Mouse (Mus musculus): ENCODE results near the gene Gm14744. TPM values are rescaled to one million over a fixed set of nuclear protein-coding genes. Genes with fewer than 3 reads are reported as not detected.
"Not testable (repeated sequence)": the region's sequence is repeated elsewhere in the genome, so short reads cannot be mapped to it uniquely, and the experiment has no call there.

The Gm14744 gene
- not detected in 2 replicates for total RNA-seq (2014; fragmentation: Nextera tagmentation)
- total RNA-seq (2017) = not detected in 2 replicates

DNA sequence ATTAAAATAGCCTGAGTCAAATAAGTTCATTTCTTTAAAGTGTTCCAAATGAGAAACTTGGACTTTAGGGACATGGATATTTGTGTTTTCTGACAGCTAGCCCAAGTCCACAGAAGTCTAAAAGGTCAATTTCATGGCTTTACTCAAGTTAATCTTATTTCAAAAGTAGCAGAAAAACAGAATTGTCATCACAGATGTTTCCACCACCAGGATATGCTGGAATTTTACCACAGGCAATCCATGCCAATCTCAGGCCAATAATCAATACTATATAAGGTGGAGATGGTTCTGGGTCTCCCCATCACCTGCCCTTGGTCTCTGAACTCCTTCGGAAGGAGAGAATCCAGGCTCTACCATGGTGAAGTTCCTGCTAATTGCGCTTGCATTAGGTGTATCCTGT, at the start of gene Gm14744:
Gm14744 (plus strand) TSS at position 301 of the 400 bp plus-strand sequence.
- not testable (repeated sequence) for ATAC-seq (replicated peaks; ENCODE audit: poor library complexity, severe bottlenecking)

DNA sequence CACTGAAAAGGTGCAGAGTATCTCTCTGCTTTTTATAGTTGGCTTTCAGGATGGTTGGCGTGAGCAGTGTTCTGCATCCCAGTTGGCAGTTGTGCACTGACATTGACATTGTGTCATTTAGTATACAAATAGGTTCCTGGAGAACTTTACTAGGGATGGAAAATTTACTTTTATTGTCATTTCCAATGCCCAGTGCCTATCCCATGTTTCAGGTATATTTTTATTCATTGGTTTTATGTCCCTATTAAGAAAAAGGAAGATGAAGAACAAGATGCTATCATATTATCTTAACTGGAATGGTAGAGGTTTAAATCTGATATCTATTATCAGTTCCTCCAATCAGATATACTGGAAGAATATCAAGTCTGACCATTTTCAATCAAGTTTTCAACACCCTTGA, 11.0 kb upstream of the Gm14744 start, which contains the start of gene Pbsn:
Pbsn (minus strand) TSS at position 101 of the 400 bp plus-strand sequence.
- no peak for ATAC-seq (replicated peaks; ENCODE audit: poor library complexity, severe bottlenecking)

DNA sequence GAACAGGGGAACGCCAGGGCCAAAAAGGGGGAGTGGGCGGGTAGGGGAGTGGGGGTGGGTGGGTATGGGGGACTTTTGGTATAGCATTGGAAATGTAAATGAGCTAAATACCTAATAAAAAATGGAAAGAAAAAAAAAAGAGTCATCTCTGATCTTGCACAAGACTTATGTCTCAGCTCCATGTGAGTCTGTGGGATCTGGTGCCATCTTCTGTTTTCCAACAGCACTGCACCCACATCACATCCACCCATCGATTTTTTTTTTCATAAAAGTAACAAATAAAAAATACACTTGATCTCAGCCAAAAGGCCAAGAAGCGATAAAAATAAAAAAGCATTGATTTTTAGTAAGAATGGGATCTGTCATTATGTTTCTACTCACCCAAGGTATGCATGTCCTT, 15.5 kb downstream of the Gm14744 start:
- not testable (repeated sequence) for ATAC-seq (replicated peaks; ENCODE audit: poor library complexity, severe bottlenecking)

Other genes with a start within 250 kb of the Gm14744 start
- 6.7 and 9.1 TPM in 2 replicates for gene Prkx, start 68.5 kb upstream of the Gm14744 start, total RNA-seq (2014; fragmentation: Nextera tagmentation)
- 3.7 and 4.4 TPM in 2 replicates for gene Prkx, start 68.5 kb upstream of the Gm14744 start, total RNA-seq (2017)
- not detected in 2 replicates for gene Pbsn, start 11.1 kb upstream of the Gm14744 start, total RNA-seq (2014; fragmentation: Nextera tagmentation)
- gene Pbsn, start 11.1 kb upstream of the Gm14744 start, total RNA-seq (2017) = not detected in 2 replicates
- not detected in 2 replicates for gene 5430402E10Rik, start 60.3 kb downstream of the Gm14744 start, total RNA-seq (2014; fragmentation: Nextera tagmentation)
- gene 5430402E10Rik, start 60.3 kb downstream of the Gm14744 start, total RNA-seq (2017) = not detected in 2 replicates
- gene Obp1a, start 226.6 kb downstream of the Gm14744 start, total RNA-seq (2014; fragmentation: Nextera tagmentation) = not detected in 2 replicates
- not detected in 2 replicates for gene Obp1a, start 226.6 kb downstream of the Gm14744 start, total RNA-seq (2017)

Data from granulocyte monocyte progenitor cell, adult 5-6 weeks (primary cell).